Mouse (Mus musculus): ENCODE data around the gene Mapk14. TPM values are rescaled to one million over a fixed set of nuclear protein-coding genes. Genes with fewer than 3 reads are reported as not detected.

Mapk14 gene
- total and polyA plus RNA-seq, 3 experiments: 22.6 to 59.8 (median 27.6) TPM

GRCm38 (mm10) chr17:28698245-28698644 is 7.1 kb downstream of the Mapk14 start:
- H3K36me3 ChIP-seq (replicated peaks in 1 of 2; ENCODE audit: control insufficient read depth in 1 of 2, insufficient read depth in 1 of 2, low read length in 1 of 2): peaks cover 0 to 45% of the 10 kb centered on the region in 2 experiments
- peak overlapping the region; percentile 77 for H3K4me2 ChIP-seq (ENCODE audit: insufficient read depth, low read depth, poor library complexity, severe bottlenecking)
- in situ Hi-C loops (cut with MboI; ENCODE audit: low pct_ligation_motif_present, low pct_unique_long_range_greater_than_20kb, low sequenced_read_pairs) (loop anchor here (5.0 to 10.0 kb wide), 2 partner anchors 44 to 197 kb away; no protein-coding TSS in a partner anchor), dilution Hi-C loops (cut with MboI; ENCODE audit: extremely low pct_ligation_motif_present, extremely low pct_unique_long_range_greater_than_20kb, low sequenced_read_pairs) (no loop called here)
- no peaks in the 10 kb centered on the region for H3K9me3 ChIP-seq (replicated peaks; ENCODE audit: low read length)
- peak overlapping the region; percentile 69 for H3K27ac ChIP-seq (ENCODE audit: insufficient read depth, low read depth)
- 0 out of 2 replicates have a peak overlapping the region, but pooled peaks have one; percentile 35 for H3K9ac ChIP-seq (ENCODE audit: insufficient read depth, low read depth)
- TF ChIP-seq RCOR1 (conservative IDR thresholded peaks at IDR 0.05; ENCODE audit: low read depth, low read length): peak; percentile 83
- TF ChIP-seq SIN3A (IDR thresholded peaks at IDR 0.05; ENCODE audit: low read length): peak; percentile 89
- peak; percentile 100 for TF ChIP-seq JUN (IDR thresholded peaks at IDR 0.05; ENCODE audit: insufficient read depth, low read depth, low read length)
- no peak for TF ChIP-seq POLR2A (IDR thresholded peaks at IDR 0.05; ENCODE audit: low read depth, low read length)
- TF ChIP-seq CTCF (conservative IDR thresholded peaks at IDR 0.05 in 1 of 2, IDR thresholded peaks at IDR 0.05 in 1 of 2; ENCODE audit: low read depth in 2 of 2, low read length in 2 of 2): no peak
- peak; percentile 67 for TF ChIP-seq TCF12 (IDR thresholded peaks at IDR 0.05; ENCODE audit: low read depth, low read length)
- TF ChIP-seq MAX (IDR thresholded peaks at IDR 0.05; ENCODE audit: low read length): 0 out of 2 replicates have a peak, but pooled peaks have one; percentile 35
- no peak for TF ChIP-seq SMC3 (IDR thresholded peaks at IDR 0.05; ENCODE audit: low read depth, low read length)
- TF ChIP-seq MAFK (IDR thresholded peaks at IDR 0.05; ENCODE audit: insufficient replicate concordance, low read length): 0 out of 2 replicates have a peak, but pooled peaks have one; percentile 53
- TF ChIP-seq BHLHE40 (IDR thresholded peaks at IDR 0.05; ENCODE audit: low read depth, low read length): peak; percentile 79
- TF ChIP-seq PAX5 (IDR thresholded peaks at IDR 0.05; ENCODE audit: low read length): no peak
- no peak for TF ChIP-seq USF2 (conservative IDR thresholded peaks at IDR 0.05; ENCODE audit: low read depth, low read length)
- TF ChIP-seq ETS1 (conservative IDR thresholded peaks at IDR 0.05; ENCODE audit: low read depth, low read length): peak; percentile 96
- peak; percentile 92 for TF ChIP-seq MEF2A (IDR thresholded peaks at IDR 0.05; ENCODE audit: borderline replicate concordance, low read depth, low read length)
- TF ChIP-seq MYC (IDR thresholded peaks at IDR 0.05; ENCODE audit: low read depth, low read length): 0 out of 2 replicates have a peak, but pooled peaks have one; percentile 35
- TF ChIP-seq CHD1 (IDR thresholded peaks at IDR 0.05; ENCODE audit: low read depth, low read length): no peak
- 0 out of 2 replicates have a peak, but pooled peaks have one; percentile 8 for TF ChIP-seq ZNF384 (IDR thresholded peaks at IDR 0.05; ENCODE audit: low read depth, low read length)
- TF ChIP-seq JUND (conservative IDR thresholded peaks at IDR 0.05; ENCODE audit: low read depth, low read length): peak; percentile 99
- no peak for TF ChIP-seq ZC3H11A (IDR thresholded peaks at IDR 0.05; ENCODE audit: low read depth, low read length)
- TF ChIP-seq EP300 (IDR thresholded peaks at IDR 0.05; ENCODE audit: low read length): peak; percentile 94
- TF ChIP-seq IRF4 (IDR thresholded peaks at IDR 0.05; ENCODE audit: low read depth, low read length): peak; percentile 99
- TF ChIP-seq ZKSCAN1 (IDR thresholded peaks at IDR 0.05; ENCODE audit: borderline replicate concordance, low read depth, low read length): no peak
- TF ChIP-seq HCFC1 (IDR thresholded peaks at IDR 0.05; ENCODE audit: low read depth, low read length): no peak
- TF ChIP-seq ZMIZ1 (IDR thresholded peaks at IDR 0.05; ENCODE audit: low read depth, low read length): no peak
- no peak for TF ChIP-seq TBP (conservative IDR thresholded peaks at IDR 0.05; ENCODE audit: low read depth, low read length)
- TF ChIP-seq CHD2 (IDR thresholded peaks at IDR 0.05; ENCODE audit: low read length): peak; percentile 80
- H3K79me2 ChIP-seq (replicated peaks; ENCODE audit: control insufficient read depth, extremely low read depth, insufficient read depth, poor library complexity, severe bottlenecking): peaks cover 32% of the 10 kb centered on the region
- DNase-seq (ENCODE audit: extremely low read depth): peak; percentile 86
- no peak overlapping the region for H3K4me3 ChIP-seq (replicated peaks in 1 of 3; ENCODE audit: low read depth in 2 of 3, low read length in 2 of 3, poor library complexity in 1 of 3)
- H3K4me1 ChIP-seq (ENCODE audit: control insufficient read depth in 1 of 2, insufficient read depth in 2 of 2): peaks cover 25 to 83% of the 10 kb centered on the region in 2 experiments
- no peaks in the 10 kb centered on the region for H3K27me3 ChIP-seq (replicated peaks)

Measured in CH12.LX (cell line).